Mouse (Mus musculus) spleen, adult 12 weeks (tissue): ENCODE measurements around the gene Trmt61a.
"Not testable (repeated sequence)": the region's sequence is repeated elsewhere in the genome, so short reads cannot be mapped to it uniquely, and the experiment has no call there.

Experiments
- DNase-seq: peaks from one replicate; pipeline ENCODE4 v3.0.0; 2022; ENCODE audit warnings: low spot score

The Trmt61a gene

GRCm38 (mm10) chr12:111677882-111678669 lies at the start of gene Trmt61a:
Gene Trmt61a (plus strand): TSS chr12:111678105.
- peak; percentile 81 for DNase-seq

DNA sequence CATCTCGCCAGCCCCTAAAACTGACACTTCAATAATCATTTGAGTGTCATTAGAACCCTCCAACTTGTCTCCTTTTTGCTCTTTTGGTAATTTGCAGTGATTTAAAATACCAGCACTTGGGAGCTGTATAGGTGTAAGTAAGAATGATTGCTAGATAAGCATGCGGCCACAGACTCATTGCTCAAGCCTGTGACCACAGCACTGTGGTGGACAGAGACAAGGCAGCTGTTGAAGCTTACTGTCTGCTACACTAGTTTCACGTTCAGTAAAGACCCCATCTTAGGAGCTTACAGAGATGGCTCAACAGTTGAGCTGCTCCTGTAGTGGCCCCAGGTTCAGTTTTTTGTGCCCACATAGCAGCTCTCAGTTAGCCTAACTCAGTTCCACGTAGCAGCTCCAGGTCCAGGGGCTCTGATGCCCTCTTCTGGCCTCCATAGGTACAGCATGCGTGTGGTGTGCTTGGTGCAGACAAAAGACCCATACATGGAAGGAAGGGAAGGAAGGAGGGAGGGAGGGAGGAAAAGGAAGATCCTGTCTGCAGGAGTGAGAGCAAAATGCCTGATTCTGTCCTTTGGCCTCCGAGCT lies 29.8 kb upstream of the Trmt61a start:
- no peak for DNase-seq

GRCm38 (mm10) chr12:111652953-111653352 lies 25.0 kb upstream of the Trmt61a start:
- DNase-seq = no peak

- DNase-seq = peak; percentile 35
Observed at GRCm38 (mm10) chr12:111653434-111653833, 24.5 kb upstream of the Trmt61a start.

DNA sequence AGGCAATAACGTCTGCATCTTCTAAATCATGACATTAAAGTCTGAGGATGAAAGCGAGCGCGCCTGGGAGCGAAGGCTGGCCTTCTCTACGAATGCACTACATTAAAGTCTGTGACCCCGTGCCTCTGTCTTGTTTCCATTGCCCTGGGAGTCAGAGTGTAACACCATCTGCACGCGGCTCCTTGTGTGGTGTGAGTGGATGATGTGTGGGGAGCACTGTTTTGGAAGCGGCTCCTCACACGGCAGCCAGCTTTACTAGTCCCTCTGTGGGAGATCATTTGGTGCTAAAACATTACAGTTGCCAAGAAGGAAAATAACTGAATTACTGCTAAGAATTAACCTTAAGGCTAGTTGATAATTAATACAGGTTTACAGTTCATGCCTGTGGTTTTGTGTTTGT lies 22.2 kb upstream of the Trmt61a start:
- DNase-seq = no peak

- DNase-seq = no peak
Observed at GRCm38 (mm10) chr12:111659331-111659730, 18.6 kb upstream of the Trmt61a start.

- no peak for DNase-seq
Observed at GRCm38 (mm10) chr12:111660628-111661027, 17.3 kb upstream of the Trmt61a start.

- DNase-seq = not testable (repeated sequence)
Observed at GRCm38 (mm10) chr12:111661554-111661953, 16.4 kb upstream of the Trmt61a start.

GRCm38 (mm10) chr12:111663228-111664143 lies 14.4 kb upstream of the Trmt61a start:
- no peak for DNase-seq

DNA sequence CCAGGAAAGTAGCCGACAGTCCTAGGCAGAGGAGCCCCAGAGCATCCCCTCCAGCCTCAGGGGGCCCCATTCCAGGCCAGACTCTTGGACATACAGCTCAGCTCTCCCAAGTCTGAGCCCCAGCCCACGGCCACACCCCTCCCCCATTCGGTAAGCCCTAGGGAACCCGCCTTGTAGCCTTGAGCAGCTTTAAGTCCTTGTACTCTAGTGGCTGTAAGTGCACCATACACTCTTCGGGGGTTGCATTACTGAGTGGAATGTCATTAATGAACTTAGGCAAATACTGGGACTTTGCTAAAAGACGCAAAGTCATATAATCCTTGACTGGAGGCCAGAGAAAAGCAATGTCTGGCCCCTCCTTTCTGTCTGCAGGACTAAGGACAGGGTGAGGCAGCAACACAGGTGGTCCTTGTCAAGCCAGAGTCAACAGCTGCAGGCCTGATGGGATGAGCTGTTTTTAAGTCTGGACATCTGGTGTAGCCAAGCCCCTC lies 13.7 kb upstream of the Trmt61a start:
- no peak for DNase-seq

DNA sequence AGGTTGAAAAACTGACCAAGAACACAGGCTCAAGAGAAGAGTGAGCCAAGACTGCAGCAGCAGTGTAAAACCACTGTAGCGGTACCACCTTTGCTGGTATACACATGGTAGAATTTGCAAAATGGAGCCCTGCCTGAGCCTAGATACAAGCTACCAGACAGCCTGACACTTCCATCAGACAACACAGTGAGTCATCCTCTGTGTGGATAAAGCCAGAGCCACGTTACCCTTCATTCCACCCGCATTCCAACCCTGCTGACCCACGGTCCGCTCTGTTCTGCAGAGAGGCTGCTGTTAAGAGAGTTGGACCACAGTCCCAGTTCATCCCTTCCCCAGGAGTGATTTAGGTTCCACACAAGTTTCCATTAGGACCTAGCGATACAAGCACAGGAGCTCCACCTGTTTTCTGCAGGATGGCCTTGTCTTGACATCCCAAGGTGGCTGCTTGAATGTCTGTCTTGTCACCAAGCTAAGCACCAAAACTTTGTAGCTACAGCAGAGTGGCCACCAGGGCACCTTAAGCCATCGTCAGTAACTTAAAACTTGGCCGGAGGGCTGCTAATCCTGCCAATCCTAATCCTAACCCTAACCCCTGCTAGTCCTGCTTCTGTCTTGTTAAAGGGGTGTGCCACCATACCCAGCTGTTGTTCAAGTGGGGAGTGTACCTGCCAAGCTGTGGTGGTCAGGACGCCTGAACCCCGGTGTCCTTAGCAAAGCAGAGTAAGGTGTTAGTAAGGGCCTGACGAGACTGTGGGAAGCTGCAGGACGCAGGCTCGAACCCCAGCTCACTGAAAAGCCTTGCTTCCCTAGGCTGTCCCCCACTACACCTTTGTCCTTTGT lies 12.6 kb upstream of the Trmt61a start:
- DNase-seq = no peak

DNA sequence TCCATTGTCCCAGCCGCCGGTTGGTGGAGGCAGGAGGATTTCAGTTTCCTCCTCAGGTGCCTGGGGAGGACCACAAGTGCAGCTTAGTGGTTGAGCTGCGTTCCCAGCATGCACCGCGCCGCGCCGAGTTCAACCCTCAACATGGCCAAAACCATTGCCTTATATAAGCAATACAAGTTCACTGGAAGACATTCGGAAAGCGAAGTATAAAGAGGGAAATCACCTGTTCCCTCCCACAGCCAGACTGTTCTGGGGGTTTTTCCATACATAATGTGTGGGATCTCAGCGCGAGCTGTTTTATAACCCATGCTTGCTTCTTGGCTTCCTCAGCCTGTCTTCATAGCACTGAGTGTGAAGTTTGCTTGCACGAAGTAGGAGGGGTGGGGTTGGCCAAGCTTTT lies 11.5 kb upstream of the Trmt61a start:
- DNase-seq = no peak

DNA sequence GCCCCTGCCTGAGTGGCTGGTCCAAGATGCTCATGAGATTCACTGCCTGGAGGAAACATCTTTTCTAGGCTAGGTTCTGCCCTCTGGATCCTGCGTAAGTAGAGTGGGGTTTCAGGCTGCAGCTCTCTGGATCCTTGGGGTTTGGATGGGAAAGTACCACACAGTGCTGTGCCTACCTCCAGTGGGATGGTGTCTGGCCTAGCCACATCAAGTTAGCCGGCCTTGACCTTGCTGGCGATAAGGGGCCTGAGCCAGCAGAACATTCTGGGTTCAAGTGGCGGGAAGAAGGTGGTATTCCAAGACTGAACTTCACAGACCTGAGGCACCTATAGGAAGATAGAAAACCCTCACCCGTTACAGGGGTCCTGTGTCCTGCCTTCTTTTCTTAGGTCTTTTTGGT lies 10.5 kb upstream of the Trmt61a start:
- no peak for DNase-seq

GRCm38 (mm10) chr12:111668457-111668912 lies 9.4 kb upstream of the Trmt61a start:
- peak; percentile 77 for DNase-seq

DNA sequence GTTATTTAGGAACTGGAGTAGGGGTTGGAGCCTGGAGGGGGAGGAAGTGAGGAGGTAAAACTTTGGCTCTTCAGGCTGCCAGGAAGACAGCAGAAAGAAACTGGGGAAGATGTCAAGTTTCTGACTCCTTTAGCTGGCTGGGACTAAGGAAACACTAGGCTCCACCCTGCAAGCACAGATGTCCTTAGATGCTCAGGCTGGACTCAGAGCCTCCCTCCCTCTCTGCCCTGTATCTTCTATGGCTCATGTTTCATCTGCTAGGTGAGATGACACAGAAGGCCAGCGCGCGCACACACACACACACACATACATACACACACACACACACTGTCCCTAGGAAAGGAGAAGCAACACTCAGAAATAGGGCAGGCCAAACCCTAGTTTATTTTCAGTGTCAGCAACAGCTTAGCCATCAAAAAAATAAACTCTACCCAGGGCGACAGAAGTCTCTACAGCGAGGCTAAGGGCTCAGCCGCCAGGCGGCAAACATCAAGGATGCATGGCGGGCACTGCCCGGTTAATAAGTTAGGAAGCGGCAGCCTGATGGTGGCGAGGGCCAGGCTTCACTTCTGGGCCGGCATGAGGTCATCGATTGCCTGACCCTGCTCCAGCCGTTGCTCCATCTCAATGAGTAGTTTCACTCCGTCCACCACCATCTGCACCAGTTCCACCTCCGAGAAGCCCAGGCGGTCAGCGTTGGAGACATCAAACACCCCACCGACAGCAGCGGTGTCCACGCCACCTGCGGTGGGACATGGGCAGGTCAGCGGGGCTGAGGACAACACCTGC lies 8.7 kb upstream of the Trmt61a start:
- DNase-seq = no peak

DNA sequence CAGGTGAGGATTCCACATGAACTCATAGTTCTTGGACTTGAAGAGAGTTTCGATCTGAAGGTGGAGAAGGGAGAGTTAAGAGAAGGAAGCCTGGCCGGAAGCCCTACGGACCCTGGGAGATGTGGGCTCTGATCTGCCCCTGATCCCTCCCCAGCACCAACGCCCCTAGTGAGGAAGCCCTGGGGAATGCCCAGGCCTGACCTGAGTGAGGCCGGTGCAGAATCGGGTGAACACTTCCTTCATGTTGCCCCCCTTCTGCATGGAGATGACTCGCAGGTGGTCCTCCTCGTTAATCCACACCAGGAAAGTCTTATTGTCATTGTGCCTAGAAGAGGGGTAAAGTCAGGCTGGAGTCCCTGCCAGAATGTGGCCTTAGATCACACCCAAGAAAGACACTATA lies 7.9 kb upstream of the Trmt61a start:
- no peak for DNase-seq

DNA sequence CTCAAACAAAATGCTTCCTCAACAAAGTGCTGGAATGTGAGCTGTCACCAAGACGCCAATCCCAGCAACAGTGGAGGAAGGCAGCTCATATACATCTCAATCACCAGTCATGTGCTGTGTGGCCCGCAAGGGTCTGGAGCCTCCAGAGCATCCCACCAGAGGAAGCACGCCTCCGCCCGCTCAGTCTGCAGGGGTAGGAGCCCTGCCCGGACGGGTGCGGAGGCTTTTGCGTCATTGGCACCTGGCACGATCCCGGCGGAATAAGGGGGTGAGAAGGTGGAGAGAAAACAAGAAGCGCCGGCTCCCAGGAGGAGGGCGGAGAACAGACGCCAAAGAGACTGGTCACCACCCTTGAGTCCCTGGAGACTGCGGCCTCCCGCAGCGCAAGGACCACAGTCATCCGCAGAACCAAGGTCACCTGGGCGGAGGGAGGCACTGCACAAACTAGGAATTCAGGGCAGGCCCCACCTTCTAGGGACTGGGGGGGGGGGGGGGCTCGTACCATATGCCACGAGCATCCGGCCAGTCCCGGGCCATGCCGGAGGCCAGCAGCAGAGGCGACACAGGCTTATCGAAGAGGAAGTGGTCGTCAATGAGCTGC lies 7.4 kb upstream of the Trmt61a start:
- DNase-seq = no peak

GRCm38 (mm10) chr12:111670976-111671375 lies 6.9 kb upstream of the Trmt61a start:
- DNase-seq = no peak

DNA sequence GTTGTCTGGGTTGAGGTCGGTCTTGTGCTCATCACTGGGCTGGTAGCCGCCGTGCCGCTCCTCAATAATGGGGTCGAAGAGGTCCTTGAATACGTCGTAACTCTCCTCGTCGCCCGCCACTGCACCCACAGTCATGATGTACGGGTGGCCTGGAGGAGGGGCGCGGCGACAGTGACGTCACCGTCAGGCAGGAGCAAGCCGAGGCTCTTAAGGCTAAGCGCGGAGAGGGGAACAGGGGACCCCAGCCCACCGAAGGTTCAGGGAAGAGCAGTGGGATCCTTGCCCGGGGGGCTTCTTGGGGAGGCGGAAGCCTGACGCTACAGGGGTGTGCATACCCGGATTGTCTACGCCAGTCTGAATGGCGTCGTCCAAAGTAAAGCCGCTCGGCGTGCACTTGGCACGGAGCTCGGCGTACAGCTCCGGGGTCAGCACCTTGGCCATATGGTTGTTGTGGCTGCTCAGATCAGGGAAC lies 6.4 kb upstream of the Trmt61a start:
- DNase-seq = no peak

DNA sequence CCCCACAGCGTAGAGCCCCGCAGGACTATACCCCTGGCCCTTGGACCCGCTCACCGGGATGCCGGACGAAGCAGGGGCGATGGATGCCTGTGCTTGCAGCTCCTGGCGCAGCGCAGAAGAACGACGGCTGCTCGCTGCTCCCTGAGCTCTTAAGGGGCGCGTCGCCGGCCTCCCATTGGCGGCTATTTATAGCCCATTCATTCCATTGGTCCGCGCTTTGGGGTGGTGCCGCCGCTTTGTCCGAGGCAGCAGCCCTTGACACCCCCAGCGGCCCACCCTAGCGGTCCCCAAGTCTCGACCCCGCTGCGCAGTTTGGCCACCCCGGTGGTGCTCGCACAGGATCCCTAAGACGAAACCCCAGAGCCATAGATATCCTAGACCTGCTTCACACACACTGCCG lies 5.7 kb upstream of the Trmt61a start, which contains the start of gene Ckb:
Gene Ckb (minus strand): TSS at position 163 of the 400 bp plus-strand sequence.
- no peak for DNase-seq
